Mouse (Mus musculus) ES-E14 (cell line): ENCODE measurements around the gene Prok1.

ENCODE experiments used
- CHD2 ChIP-seq: IDR thresholded peaks from 2 replicates; pipeline ENCODE4 v1.6.1; 2014; ENCODE audit warnings: mild to moderate bottlenecking, low read depth, low read length, inconsistent platforms
- HCFC1 ChIP-seq: IDR thresholded peaks from 2 replicates; pipeline ENCODE4 v1.6.1; 2012; ENCODE audit warnings: low read length, inconsistent platforms, borderline replicate concordance; ENCODE audit not compliant: insufficient read depth
- MAFK ChIP-seq: IDR thresholded peaks from 2 replicates; pipeline ENCODE4 v1.6.1; 2014; ENCODE audit warnings: mild to moderate bottlenecking, low read depth, low read length, inconsistent platforms; ENCODE audit not compliant: insufficient read depth
- ZC3H11A ChIP-seq: IDR thresholded peaks from 2 replicates; pipeline ENCODE4 v1.6.1; 2012; ENCODE audit warnings: low read depth, mild to moderate bottlenecking, inconsistent platforms, low read length, borderline replicate concordance
- ZNF384 ChIP-seq: IDR thresholded peaks from 2 replicates; pipeline ENCODE4 v1.6.1; 2012; ENCODE audit warnings: low read depth, low read length, inconsistent platforms

- TF ChIP-seq MAFK, result no peak
- no peak for TF ChIP-seq ZNF384
- peak; percentile 70; the same call in 1 of the 2 replicates for TF ChIP-seq HCFC1
- TF ChIP-seq ZC3H11A, result no peak
- no peak for TF ChIP-seq CHD2
Observed at GRCm38 (mm10) chr3:107278479-107279269, 39.2 kb upstream of the Prok1 start, which contains the start of gene Lamtor5.
